Mouse (Mus musculus) thymus, adult 2 months (tissue): ENCODE results near the gene Gmppa. TPM values are rescaled to one million over a fixed set of nuclear protein-coding genes. Genes with fewer than 3 reads are reported as not detected.

ENCODE experiments used
- DNase-seq: peaks from one replicate; pipeline ENCODE4 v3.0.0; 2021
- H3K27ac ChIP-seq: fragments of 200-500 bp; 2 replicates; pipeline ENCODE4 v1.5.1; 2012; ENCODE audit warnings: low read length, control low read depth; ENCODE audit not compliant: control insufficient read depth, insufficient read depth
- H3K27me3 ChIP-seq: fragments of 200-500 bp; 2 replicates; pipeline ENCODE4 v1.6.1; 2012; ENCODE audit warnings: mild to moderate bottlenecking, low read length, moderate library complexity, mixed read lengths; ENCODE audit not compliant: control insufficient read depth, insufficient read depth
- H3K36me3 ChIP-seq: fragments of 200-500 bp; 2 replicates; pipeline ENCODE4 v1.6.1; 2012; ENCODE audit warnings: mild to moderate bottlenecking, low read length, moderate library complexity; ENCODE audit not compliant: control insufficient read depth, insufficient read depth
- H3K4me1 ChIP-seq: fragments of 200-500 bp; replicated peaks from 2 replicates; pipeline ENCODE4 v1.6.1; 2012; ENCODE audit warnings: low read length; ENCODE audit not compliant: control insufficient read depth, insufficient read depth
- H3K4me3 ChIP-seq: fragments of 200-500 bp; 2 replicates; pipeline ENCODE4 v1.5.1; 2012; ENCODE audit warnings: mild to moderate bottlenecking, low read length, control low read depth, moderate library complexity; ENCODE audit not compliant: control insufficient read depth, insufficient read depth
- CTCF ChIP-seq: fragments of 200-500 bp; IDR thresholded peaks from 2 replicates; pipeline ENCODE4 v1.5.1; 2012; ENCODE audit warnings: mild to moderate bottlenecking, control low read depth, low read length, moderate library complexity, borderline replicate concordance; ENCODE audit not compliant: control insufficient read depth, poor library complexity, insufficient read depth; ENCODE audit errors: extremely low read depth
- POLR2A ChIP-seq: fragments of 200-500 bp; IDR thresholded peaks from 2 replicates; pipeline ENCODE4 v1.6.1; 2012; ENCODE audit warnings: mild to moderate bottlenecking, low read length, control low read depth, moderate library complexity; ENCODE audit not compliant: control insufficient read depth, poor library complexity, insufficient read depth; ENCODE audit errors: extremely low read depth
- WGBS: fragments of 180-500 bp; shearing (Covaris S2); methylation state at CpG from one replicate; pipeline ENCODE4 v1.1.7; 2018; 5-methylcytosine and 5-hydroxymethylcytosine counted together
- polyA plus RNA-seq: library from polyadenylated mRNA; depleted of rRNA; stranded (reverse); fragments of >200 nt; gene quantifications from 2 replicates; pipeline ENCODE4 v1.2.3, GENCODE M21; 2012

Gene Gmppa
- polyA plus RNA-seq, 1 experiment, result 128 TPM

DNA sequence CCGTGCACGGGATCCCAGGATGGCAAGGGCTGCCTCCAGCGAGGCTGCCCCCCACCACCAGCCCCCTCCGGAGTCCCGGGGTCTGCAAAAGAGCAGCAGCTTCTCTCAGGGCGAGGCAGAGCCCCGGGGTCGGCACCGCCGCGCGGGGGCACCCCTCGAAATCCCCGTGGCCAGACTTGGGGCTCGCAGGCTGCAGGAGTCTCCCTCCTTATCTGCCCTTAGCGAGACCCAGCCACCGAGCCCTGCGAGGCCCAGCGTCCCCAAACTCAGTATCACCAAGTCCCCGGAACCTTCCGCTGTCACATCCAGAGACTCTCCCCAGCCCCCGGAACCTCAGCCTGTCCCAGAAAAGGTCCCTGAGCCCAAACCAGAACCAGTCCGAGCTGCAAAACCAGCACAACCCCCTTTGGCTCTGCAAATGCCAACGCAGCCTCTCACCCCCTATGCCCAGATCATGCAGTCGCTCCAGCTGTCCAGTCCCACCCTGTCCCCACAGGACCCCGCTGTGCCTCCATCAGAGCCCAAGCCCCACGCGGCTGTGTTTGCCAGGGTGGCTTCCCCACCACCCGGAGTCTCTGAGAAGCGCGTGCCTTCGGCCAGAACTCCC lies 13.4 kb upstream of the Gmppa start:
- H3K4me1 ChIP-seq, result no peaks in the 10 kb centered on the region
- H3K27ac ChIP-seq, result no peak overlapping the region
- TF ChIP-seq CTCF (no peak), POLR2A (no peak)
- peaks cover 6% of the 10 kb centered on the region; the same call in 1 of the 2 replicates for H3K27me3 ChIP-seq
- no peaks in the 10 kb centered on the region for H3K36me3 ChIP-seq
- H3K4me3 ChIP-seq, result no peak overlapping the region
- DNase-seq, result no peak
- 7% methylated on average over 32 of the region's 32 CpGs for WGBS

DNA sequence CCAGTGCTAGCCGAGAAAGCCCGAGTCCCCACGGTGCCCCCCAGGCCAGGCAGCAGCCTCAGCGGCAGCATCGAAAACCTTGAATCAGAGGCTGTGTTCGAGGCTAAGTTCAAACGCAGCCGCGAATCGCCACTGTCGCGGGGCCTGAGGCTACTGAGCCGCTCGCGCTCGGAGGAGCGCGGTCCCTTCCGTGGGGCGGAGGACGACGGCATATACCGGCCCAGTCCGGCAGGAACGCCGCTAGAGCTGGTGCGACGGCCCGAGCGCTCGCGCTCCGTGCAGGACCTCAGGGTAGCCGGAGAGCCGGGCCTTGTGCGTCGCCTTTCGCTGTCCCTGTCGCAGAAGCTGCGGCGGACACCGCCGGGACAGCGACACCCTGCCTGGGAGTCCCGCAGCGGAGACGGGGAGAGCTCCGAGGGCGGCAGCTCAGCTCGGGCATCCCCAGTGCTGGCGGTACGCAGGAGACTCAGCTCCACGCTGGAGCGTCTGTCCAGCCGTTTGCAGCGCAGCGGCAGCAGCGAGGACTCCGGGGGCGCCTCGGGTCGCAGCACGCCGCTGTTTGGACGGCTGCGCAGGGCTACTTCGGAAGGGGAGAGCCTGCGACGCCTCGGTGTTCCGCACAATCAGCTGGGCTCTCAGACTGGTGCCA lies 12.8 kb upstream of the Gmppa start:
- Histone ChIP-seq H3K27ac (no peak overlapping the region), H3K27me3 (peaks cover 6% of the 10 kb centered on the region; the same call in 1 of the 2 replicates), H3K4me3 (no peak overlapping the region), H3K36me3 (no peaks in the 10 kb centered on the region), H3K4me1 (no peaks in the 10 kb centered on the region)
- no peak for TF ChIP-seq POLR2A
- TF ChIP-seq CTCF, result no peak
- DNase-seq, result no peak
- 5% methylated on average over 71 of the region's 71 CpGs for WGBS

DNA sequence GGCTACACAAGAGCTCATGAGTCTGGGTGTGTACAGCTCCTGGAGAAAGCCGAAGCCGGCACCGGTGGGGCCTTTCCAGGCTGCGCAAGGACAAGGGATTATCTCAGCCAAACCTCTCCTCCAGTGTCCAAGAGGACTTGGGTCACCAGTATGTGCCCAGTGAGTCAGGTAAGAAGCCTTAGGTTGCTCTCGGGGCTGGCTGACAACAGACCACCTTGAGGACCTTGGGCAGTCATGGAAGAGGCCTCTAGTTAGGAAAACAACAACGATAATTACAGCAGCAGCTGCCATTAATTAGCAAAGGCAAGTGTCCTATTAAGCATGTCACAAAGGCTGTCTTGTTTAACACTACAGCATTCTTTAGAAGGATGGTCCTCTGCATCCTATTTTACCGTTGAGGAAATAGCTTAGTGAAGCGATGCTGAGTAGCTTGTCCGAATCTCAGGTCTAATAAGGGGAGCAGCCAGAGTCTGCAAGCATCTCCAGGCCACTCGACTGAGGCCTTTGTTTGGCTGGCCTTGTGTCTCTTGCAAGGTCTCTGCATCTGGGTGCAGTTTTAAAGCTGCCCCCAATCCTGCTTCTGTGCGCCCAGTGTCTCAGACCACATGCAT lies 11.8 kb upstream of the Gmppa start:
- TF ChIP-seq CTCF (no peak), POLR2A (no peak)
- Histone ChIP-seq H3K36me3 (no peaks in the 10 kb centered on the region), H3K4me1 (no peaks in the 10 kb centered on the region), H3K27ac (no peak overlapping the region), H3K4me3 (no peak overlapping the region), H3K27me3 (peaks cover 6% of the 10 kb centered on the region; the same call in 1 of the 2 replicates)
- DNase-seq, result no peak
- WGBS, result 89% methylated on average over 11 of the region's 11 CpGs

DNA sequence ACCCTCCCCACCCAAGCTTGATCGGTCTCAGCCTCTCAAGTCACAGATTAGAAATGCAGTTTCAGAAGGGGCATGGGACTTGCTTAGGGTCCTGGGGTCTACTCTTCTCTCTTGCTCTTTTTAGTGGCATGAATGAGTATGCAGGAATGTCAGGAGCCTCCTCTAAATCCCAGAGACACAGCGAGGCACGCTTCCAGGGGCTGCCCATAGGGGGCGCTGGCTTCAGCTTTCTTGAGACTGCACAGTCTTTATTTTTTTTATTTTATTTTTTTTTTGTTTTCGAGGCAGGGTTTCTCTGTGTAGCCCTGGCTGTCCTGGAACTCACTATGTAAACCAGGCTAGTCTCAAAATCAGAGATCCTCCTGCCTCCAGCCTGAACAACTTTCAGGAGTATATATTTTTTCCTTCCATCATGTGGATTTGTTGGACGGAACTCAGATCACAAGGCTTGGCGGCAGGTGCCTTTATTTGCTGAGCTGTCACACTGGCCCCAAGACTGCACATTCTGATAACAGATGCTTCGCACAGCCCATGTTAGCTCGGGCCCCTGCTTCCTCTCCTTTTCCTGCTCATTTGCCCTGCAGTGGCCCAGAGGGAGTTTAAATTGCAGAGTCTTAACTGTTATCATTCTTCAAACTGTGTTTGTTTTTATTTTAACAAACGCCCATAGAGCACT lies 9.8 kb upstream of the Gmppa start:
- no peak overlapping the region for H3K27ac ChIP-seq
- H3K4me1 ChIP-seq, result no peaks in the 10 kb centered on the region
- no peaks in the 10 kb centered on the region for H3K36me3 ChIP-seq
- no peak overlapping the region for H3K4me3 ChIP-seq
- no peak for TF ChIP-seq POLR2A
- TF ChIP-seq CTCF, result peak; percentile 44; the same call in 1 of the 2 replicates
- peaks cover 6% of the 10 kb centered on the region; the same call in 1 of the 2 replicates for H3K27me3 ChIP-seq
- peak; percentile 14 for DNase-seq
- WGBS, result 35% methylated on average over 10 of the region's 10 CpGs

DNA sequence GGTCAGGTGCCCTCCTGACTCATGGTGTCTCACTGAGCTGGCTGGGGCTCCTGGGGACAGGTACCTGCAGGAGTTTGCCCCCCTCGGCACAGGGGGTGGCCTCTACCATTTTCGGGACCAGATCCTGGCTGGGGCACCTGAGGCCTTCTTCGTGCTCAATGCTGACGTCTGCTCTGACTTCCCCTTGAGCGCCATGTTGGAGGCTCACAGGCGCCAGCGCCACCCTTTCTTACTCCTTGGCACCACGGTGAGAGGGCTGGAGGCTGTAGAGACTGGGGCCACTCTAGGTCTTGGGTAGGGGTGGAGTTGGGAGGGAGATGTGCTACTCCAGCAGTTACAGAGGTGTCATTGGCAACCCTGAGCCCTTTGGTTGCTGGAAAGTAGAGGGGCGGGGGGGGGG lies 3.1 kb downstream of the Gmppa start:
- DNase-seq, result no peak
- 97% methylated on average over 8 of the region's 9 CpGs for WGBS
- no peaks in the 10 kb centered on the region for H3K27me3 ChIP-seq
- no peak overlapping the region for H3K4me3 ChIP-seq
- no peak for TF ChIP-seq CTCF
- no peak for TF ChIP-seq POLR2A
- no peaks in the 10 kb centered on the region for H3K36me3 ChIP-seq
- no peak overlapping the region for H3K27ac ChIP-seq
- peaks cover 13% of the 10 kb centered on the region for H3K4me1 ChIP-seq

DNA sequence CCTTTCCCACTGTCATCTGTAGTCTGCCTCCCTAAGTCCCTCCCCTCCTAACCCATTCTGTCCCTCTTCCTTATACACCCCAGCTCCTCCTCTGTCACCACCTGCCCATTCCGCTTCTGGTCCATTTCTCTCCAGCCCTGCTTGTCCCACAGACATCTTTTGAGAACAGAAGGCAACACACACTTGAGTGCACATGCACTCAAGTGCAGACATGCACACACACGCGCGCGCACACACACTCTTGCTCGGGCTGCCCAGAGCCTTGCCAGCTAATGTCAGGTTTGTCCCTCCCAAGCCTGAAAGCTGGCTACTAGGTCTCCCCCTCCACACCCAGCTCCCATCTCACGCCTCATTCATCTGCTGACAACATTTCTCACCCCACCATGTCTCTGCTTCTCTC lies 4.9 kb downstream of the Gmppa start:
- H3K4me1 ChIP-seq, result peaks cover 11% of the 10 kb centered on the region
- no peak overlapping the region for H3K27ac ChIP-seq
- no peak for TF ChIP-seq POLR2A
- TF ChIP-seq CTCF, result no peak
- H3K4me3 ChIP-seq, result no peak overlapping the region
- no peak for DNase-seq
- no peaks in the 10 kb centered on the region; the same call in 1 of the 2 replicates for H3K27me3 ChIP-seq
- WGBS, result 97% methylated on average over 7 of the region's 7 CpGs
- no peaks in the 10 kb centered on the region for H3K36me3 ChIP-seq
